Mouse (Mus musculus) thymus, postnatal 14 days (tissue): Measurements from ENCODE around the gene Suco.

Experiments
- DNase-seq: peaks from one replicate; pipeline ENCODE4 v3.0.0; 2021

Suco gene

GRCm38 (mm10) chr1:161888823-161889222 lies 12.3 kb upstream of the Suco start:
- DNase-seq: no peak

- no peak for DNase-seq
Measured at GRCm38 (mm10) chr1:161887679-161888260, 11.3 kb upstream of the Suco start.

GRCm38 (mm10) chr1:161885762-161886161 lies 9.3 kb upstream of the Suco start:
- no peak for DNase-seq

GRCm38 (mm10) chr1:161877580-161878142 lies 1.2 kb upstream of the Suco start:
- peak; percentile 19 for DNase-seq

GRCm38 (mm10) chr1:161875706-161876552 lies 553 bp downstream of the Suco start:
- DNase-seq: no peak

GRCm38 (mm10) chr1:161869422-161869821 lies 7.1 kb downstream of the Suco start:
- DNase-seq: no peak

- DNase-seq: no peak
Measured at GRCm38 (mm10) chr1:161868413-161868812, 8.1 kb downstream of the Suco start.

- no peak for DNase-seq
Measured at GRCm38 (mm10) chr1:161863742-161864141, 12.7 kb downstream of the Suco start.

- no peak for DNase-seq
Measured at GRCm38 (mm10) chr1:161859248-161859647, 17.2 kb downstream of the Suco start.

- no peak for DNase-seq
Measured at GRCm38 (mm10) chr1:161826677-161827076, 49.8 kb downstream of the Suco start.

GRCm38 (mm10) chr1:161809428-161809827 lies 67.1 kb downstream of the Suco start:
- peak; percentile 28 for DNase-seq

GRCm38 (mm10) chr1:161808980-161809379 lies 67.5 kb downstream of the Suco start:
- no peak for DNase-seq

- DNase-seq: peak; percentile 39
Measured at GRCm38 (mm10) chr1:161804541-161804971, 71.9 kb downstream of the Suco start.

- no peak for DNase-seq
Measured at GRCm38 (mm10) chr1:161801321-161801720, 75.2 kb downstream of the Suco start.

- no peak for DNase-seq
Measured at GRCm38 (mm10) chr1:161800256-161800655, 76.2 kb downstream of the Suco start.

- DNase-seq: no peak
Measured at GRCm38 (mm10) chr1:161799791-161800190, 76.7 kb downstream of the Suco start.

- peak; percentile 42 for DNase-seq
Measured at GRCm38 (mm10) chr1:161798866-161799265, 77.6 kb downstream of the Suco start.

GRCm38 (mm10) chr1:161794447-161795211 lies 81.9 kb downstream of the Suco start:
- DNase-seq: no peak

- DNase-seq: no peak
Measured at GRCm38 (mm10) chr1:161793321-161793720, 83.2 kb downstream of the Suco start.

- DNase-seq: no peak
Measured at GRCm38 (mm10) chr1:161792687-161792969, 83.9 kb downstream of the Suco start.

GRCm38 (mm10) chr1:161791854-161792686 lies 84.4 kb downstream of the Suco start:
- no peak for DNase-seq

GRCm38 (mm10) chr1:161788339-161788738 lies 88.1 kb downstream of the Suco start, which contains the start of gene Fasl:
TSS of gene Fasl (minus strand) at chr1:161788495.
- DNase-seq: peak; percentile 60
